Mouse (Mus musculus) layer of hippocampus, adult 8-10 months (tissue): ENCODE measurements around the gene Ccr3. TPM values are rescaled to one million over a fixed set of nuclear protein-coding genes. Genes with fewer than 3 reads are reported as not detected.
A peak's percentile ranks its signal among the peaks of the same experiment; 100 is the strongest.
"Not testable (repeated sequence)": the region's sequence is repeated elsewhere in the genome, so short reads cannot be mapped to it uniquely, and the experiment has no call there.

Experiments used
- DNase-seq, 2 experiments: peaks; one replicate each; pipeline ENCODE4 v3.0.0; 2022; ENCODE audit warnings: low spot score in 2 of 2
- total RNA-seq, 4 experiments: library from RNA; stranded (reverse); gene quantifications; 2 replicates each; pipeline ENCODE4 v1.2.4; 2022

Gene Ccr3
- total RNA-seq = not detected

- DNase-seq = no peak
Measured at GRCm38 (mm10) chr9:124021672-124022071, at the start of gene Ccr3. Gene Ccr3, plus strand, starts transcription at chr9:124021972.

GRCm38 (mm10) chr9:123975630-123976029 lies 46.1 kb upstream of the Ccr3 start:
- DNase-seq = no peak

GRCm38 (mm10) chr9:123976876-123977663 lies 44.7 kb upstream of the Ccr3 start:
- no peak for DNase-seq

- no peak for DNase-seq
Measured at GRCm38 (mm10) chr9:123978308-123978707, 43.5 kb upstream of the Ccr3 start, which contains the start of gene Ccr1l1. Gene Ccr1l1, minus strand, starts transcription at chr9:123978408.

- not testable (repeated sequence) for DNase-seq
Measured at GRCm38 (mm10) chr9:123980858-123981475, 40.8 kb upstream of the Ccr3 start.

- no peak for DNase-seq
Measured at GRCm38 (mm10) chr9:123981909-123982308, 39.9 kb upstream of the Ccr3 start.

- no peak for DNase-seq
Measured at GRCm38 (mm10) chr9:123982720-123983119, 39.1 kb upstream of the Ccr3 start.

GRCm38 (mm10) chr9:123984943-123985342 lies 36.8 kb upstream of the Ccr3 start:
- DNase-seq = no peak

- DNase-seq = no peak
Measured at GRCm38 (mm10) chr9:123986217-123986616, 35.6 kb upstream of the Ccr3 start.

- DNase-seq = no peak
Measured at GRCm38 (mm10) chr9:123989671-123990070, 32.1 kb upstream of the Ccr3 start.

GRCm38 (mm10) chr9:123991312-123991906 lies 30.4 kb upstream of the Ccr3 start:
- peak in 1 of 2 experiments; percentile 5 for DNase-seq

- no peak for DNase-seq
Measured at GRCm38 (mm10) chr9:123997719-123998118, 24.1 kb upstream of the Ccr3 start.

- no peak for DNase-seq
Measured at GRCm38 (mm10) chr9:123999784-124000183, 22.0 kb upstream of the Ccr3 start.

GRCm38 (mm10) chr9:124012691-124013090 lies 9.1 kb upstream of the Ccr3 start:
- no peak for DNase-seq

- DNase-seq = no peak
Measured at GRCm38 (mm10) chr9:124013270-124013669, 8.5 kb upstream of the Ccr3 start.

- no peak for DNase-seq
Measured at GRCm38 (mm10) chr9:124014985-124015652, 6.7 kb upstream of the Ccr3 start.

GRCm38 (mm10) chr9:124016048-124016447 lies 5.7 kb upstream of the Ccr3 start:
- no peak for DNase-seq

GRCm38 (mm10) chr9:124019887-124020286 lies 1.9 kb upstream of the Ccr3 start:
- DNase-seq = no peak

- no peak for DNase-seq
Measured at GRCm38 (mm10) chr9:124033345-124033744, 11.6 kb downstream of the Ccr3 start.

GRCm38 (mm10) chr9:124037707-124038106 lies 15.9 kb downstream of the Ccr3 start:
- peak; percentile 15 to 17 for DNase-seq

- no peak for DNase-seq
Measured at GRCm38 (mm10) chr9:124038158-124038582, 16.4 kb downstream of the Ccr3 start.

- DNase-seq = no peak
Measured at GRCm38 (mm10) chr9:124038949-124039348, 17.2 kb downstream of the Ccr3 start.
